Mouse (Mus musculus): ENCODE measurements around the gene Gm13695.
A peak's percentile ranks its signal among the peaks of the same experiment; 100 is the strongest.
"Not testable (repeated sequence)": the region's sequence is repeated elsewhere in the genome, so short reads cannot be mapped to it uniquely, and the experiment has no call there.

Gm13695 gene

DNA sequence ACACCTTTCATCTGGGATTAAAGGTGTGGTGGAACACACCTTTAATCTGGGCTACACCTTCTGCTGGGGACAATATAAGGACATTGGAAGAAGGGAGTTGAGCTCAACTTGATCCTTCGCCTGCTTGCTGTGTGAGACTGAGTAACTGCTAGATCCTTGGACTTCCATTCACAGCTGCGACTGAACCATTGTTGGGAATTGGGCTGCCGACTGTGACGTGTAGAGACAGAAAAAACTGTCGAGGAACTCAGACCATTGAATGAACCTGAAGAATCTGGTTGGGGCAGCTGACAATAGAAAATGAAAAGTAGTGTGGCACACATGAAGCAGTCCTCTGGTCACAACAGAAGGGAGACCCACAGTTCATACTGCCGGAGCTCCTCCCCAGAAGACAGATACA lies at the start of gene Gm13695:
Gm13695 (plus strand) TSS at position 301 of the 400 bp plus-strand sequence.
- DNase-seq (ENCODE audit: low spot score in 2 of 2), result not testable (repeated sequence)

DNA sequence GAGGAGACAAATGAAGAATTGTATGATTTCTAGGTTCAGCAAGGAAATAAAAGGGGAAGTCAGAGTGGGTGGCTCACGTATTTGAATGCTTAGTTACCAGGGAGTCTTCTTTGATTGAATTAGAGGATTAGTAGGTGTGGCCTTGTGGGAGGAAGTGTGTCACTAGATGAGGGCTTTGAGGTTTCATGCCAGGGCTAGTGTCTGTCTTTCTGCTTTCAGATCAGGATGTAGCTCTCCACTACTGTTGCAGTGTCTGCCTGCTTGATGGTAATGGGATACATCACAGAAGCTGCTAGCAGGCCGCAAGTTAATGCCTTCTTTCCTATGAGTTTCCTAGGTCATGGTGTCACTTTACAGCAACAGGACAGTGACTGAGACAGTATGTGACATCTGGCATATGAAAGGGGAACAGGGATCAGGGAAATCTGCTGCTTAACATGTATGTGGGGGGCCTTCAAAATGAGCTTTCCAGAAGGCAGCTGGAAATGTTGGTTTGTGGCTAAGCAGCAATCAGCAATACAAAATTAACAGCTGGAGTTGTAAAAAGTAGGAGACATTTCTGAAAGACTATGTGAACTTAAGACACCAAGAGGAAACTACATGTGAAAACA lies 37.5 kb upstream of the Gm13695 start:
- DNase-seq (ENCODE audit: low spot score in 2 of 2), result no peak

DNA sequence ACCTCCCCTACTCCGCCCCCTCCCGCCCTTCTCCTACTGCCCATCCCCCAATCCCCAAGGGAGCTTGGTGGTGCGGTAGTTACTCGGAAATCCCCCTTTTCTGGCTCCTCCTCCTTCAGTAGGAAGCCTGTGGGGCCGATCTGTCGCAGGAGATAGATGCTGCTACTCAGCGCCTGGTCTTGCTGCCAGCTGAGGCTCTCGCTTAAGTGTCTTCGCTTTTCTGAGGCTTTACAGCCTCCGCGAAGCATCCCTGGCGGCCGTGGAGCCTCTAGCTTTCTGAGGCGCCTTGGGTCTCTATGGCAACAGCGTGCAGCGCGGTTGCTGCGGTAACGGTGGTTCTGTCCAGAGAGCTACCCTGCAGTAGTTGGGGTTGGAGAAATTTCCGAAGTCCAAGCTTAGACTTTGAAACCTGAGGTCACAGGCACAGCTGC lies 26.2 kb upstream of the Gm13695 start, which contains the start of gene Zswim2:
Zswim2 (minus strand) TSS at position 298 of the 431 bp plus-strand sequence.
- peak; percentile 90 to 96 for DNase-seq (ENCODE audit: low spot score in 2 of 2)

DNA sequence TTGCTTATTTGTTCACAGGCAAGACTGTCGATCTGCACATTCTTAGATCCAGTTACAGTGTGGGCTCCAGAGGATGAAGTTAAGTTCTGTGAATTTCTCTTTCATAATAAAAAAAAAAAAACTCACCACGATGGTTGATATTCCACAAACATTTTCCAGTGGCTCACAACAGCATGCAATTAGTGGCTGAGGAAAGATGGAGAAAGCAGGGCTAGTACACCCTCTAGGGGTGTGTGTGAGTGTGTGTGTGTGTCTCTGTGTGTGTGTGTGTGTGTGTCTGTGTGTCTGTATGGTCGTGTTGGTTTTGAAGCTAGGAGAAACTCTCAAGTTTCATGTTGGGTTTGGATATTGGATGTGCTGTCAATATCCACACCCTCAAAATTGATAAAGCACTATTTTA lies 25.7 kb upstream of the Gm13695 start:
- DNase-seq (ENCODE audit: low spot score in 2 of 2), result no peak

DNA sequence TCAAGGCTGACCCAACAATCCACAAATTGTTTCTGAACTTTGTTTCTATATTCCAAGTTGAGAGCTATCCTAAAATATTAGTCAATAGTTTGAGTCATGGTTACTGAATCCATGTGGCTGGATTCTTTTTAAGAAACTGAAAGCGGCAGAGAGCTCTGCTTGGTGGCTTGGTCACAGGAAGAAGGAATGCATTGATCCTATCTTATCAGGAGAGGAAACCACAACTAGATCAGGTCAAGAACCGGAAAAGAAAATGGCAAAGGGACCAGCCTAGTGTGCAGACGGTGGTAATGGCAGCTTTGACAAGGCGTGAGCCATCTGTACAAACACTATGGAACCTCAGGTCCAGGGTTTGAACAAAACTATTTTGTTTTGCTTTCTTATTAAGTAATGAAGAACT lies 25.3 kb upstream of the Gm13695 start:
- DNase-seq (ENCODE audit: low spot score in 2 of 2), result no peak

DNA sequence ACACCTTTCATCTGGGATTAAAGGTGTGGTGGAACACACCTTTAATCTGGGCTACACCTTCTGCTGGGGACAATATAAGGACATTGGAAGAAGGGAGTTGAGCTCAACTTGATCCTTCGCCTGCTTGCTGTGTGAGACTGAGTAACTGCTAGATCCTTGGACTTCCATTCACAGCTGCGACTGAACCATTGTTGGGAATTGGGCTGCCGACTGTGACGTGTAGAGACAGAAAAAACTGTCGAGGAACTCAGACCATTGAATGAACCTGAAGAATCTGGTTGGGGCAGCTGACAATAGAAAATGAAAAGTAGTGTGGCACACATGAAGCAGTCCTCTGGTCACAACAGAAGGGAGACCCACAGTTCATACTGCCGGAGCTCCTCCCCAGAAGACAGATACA lies 11.7 kb upstream of the Gm13695 start, which contains the start of gene Gm13698:
Gm13698 (plus strand) TSS at position 301 of the 400 bp plus-strand sequence.
- not testable (repeated sequence) for DNase-seq (ENCODE audit: low spot score in 2 of 2)

DNA sequence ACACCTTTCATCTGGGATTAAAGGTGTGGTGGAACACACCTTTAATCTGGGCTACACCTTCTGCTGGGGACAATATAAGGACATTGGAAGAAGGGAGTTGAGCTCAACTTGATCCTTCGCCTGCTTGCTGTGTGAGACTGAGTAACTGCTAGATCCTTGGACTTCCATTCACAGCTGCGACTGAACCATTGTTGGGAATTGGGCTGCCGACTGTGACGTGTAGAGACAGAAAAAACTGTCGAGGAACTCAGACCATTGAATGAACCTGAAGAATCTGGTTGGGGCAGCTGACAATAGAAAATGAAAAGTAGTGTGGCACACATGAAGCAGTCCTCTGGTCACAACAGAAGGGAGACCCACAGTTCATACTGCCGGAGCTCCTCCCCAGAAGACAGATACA lies 5.9 kb upstream of the Gm13695 start, which contains the start of gene Gm13693:
Gm13693 (plus strand) TSS at position 301 of the 400 bp plus-strand sequence.
- not testable (repeated sequence) for DNase-seq (ENCODE audit: low spot score in 2 of 2)

DNA sequence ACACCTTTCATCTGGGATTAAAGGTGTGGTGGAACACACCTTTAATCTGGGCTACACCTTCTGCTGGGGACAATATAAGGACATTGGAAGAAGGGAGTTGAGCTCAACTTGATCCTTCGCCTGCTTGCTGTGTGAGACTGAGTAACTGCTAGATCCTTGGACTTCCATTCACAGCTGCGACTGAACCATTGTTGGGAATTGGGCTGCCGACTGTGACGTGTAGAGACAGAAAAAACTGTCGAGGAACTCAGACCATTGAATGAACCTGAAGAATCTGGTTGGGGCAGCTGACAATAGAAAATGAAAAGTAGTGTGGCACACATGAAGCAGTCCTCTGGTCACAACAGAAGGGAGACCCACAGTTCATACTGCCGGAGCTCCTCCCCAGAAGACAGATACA lies 5.7 kb downstream of the Gm13695 start, which contains the start of gene Gm13696:
Gm13696 (plus strand) TSS at position 301 of the 400 bp plus-strand sequence.
- not testable (repeated sequence) for DNase-seq (ENCODE audit: low spot score in 2 of 2)

DNA sequence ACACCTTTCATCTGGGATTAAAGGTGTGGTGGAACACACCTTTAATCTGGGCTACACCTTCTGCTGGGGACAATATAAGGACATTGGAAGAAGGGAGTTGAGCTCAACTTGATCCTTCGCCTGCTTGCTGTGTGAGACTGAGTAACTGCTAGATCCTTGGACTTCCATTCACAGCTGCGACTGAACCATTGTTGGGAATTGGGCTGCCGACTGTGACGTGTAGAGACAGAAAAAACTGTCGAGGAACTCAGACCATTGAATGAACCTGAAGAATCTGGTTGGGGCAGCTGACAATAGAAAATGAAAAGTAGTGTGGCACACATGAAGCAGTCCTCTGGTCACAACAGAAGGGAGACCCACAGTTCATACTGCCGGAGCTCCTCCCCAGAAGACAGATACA lies 11.5 kb downstream of the Gm13695 start, which contains the start of gene Gm13694:
Gm13694 (plus strand) TSS at position 301 of the 400 bp plus-strand sequence.
- not testable (repeated sequence) for DNase-seq (ENCODE audit: low spot score in 2 of 2)

DNA sequence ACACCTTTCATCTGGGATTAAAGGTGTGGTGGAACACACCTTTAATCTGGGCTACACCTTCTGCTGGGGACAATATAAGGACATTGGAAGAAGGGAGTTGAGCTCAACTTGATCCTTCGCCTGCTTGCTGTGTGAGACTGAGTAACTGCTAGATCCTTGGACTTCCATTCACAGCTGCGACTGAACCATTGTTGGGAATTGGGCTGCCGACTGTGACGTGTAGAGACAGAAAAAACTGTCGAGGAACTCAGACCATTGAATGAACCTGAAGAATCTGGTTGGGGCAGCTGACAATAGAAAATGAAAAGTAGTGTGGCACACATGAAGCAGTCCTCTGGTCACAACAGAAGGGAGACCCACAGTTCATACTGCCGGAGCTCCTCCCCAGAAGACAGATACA lies 17.3 kb downstream of the Gm13695 start, which contains the start of gene Gm13697:
Gm13697 (plus strand) TSS at position 301 of the 400 bp plus-strand sequence.
- DNase-seq (ENCODE audit: low spot score in 2 of 2), result not testable (repeated sequence)

DNA sequence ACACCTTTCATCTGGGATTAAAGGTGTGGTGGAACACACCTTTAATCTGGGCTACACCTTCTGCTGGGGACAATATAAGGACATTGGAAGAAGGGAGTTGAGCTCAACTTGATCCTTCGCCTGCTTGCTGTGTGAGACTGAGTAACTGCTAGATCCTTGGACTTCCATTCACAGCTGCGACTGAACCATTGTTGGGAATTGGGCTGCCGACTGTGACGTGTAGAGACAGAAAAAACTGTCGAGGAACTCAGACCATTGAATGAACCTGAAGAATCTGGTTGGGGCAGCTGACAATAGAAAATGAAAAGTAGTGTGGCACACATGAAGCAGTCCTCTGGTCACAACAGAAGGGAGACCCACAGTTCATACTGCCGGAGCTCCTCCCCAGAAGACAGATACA lies 23.1 kb downstream of the Gm13695 start, which contains the start of gene Gm13691:
Gm13691 (plus strand) TSS at position 301 of the 400 bp plus-strand sequence.
- not testable (repeated sequence) for DNase-seq (ENCODE audit: low spot score in 2 of 2)

DNA sequence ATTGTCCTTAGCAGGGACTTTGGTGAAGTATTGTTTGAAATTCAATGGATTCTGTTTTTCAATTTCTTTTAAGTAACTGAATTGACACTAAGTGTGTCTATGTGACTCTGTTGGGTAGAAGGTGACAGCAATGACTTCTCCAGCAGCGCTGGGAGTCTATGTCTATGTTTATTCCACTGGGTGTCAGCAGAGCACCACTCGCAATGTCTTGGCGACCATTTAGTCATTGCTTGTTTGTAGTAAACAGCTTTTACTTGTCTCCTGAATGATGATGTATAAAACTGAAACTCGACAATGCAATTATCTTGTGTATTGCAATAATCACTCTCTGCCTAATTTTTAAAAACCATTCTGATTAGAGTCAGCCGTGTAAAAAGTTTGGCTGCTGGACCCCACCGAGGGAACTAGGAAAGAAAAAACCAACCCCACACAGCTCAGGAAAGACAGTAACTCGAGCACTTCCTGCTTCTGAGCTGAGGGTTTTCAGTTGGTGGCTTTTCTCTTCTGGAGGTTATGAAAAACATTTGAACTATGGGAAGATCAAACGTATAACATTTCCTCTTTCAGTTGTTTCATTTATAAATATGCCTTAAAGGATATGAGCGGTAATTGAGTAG lies 26.6 kb downstream of the Gm13695 start:
- not testable (repeated sequence) for DNase-seq (ENCODE audit: low spot score in 2 of 2)

DNA sequence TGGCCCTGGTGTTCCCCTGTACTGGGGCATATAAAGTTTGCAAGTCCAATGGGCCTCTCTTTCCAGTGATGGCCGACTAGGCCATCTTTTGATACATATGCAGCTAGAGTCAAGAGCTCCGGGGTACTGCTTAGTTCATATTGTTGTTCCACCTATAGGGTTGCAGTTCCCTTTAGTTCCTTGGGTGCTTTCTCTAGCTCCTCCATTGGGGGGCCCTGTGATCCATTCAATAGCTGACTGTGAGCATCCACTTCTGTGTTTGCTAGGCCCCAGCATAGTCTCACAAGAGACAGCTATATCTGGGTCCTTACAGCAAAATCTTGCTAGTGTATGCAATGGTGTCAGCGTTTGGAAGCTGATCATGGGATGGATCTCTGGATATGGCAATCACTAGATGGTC lies 27.4 kb downstream of the Gm13695 start:
- DNase-seq (ENCODE audit: low spot score in 2 of 2), result not testable (repeated sequence)

DNA sequence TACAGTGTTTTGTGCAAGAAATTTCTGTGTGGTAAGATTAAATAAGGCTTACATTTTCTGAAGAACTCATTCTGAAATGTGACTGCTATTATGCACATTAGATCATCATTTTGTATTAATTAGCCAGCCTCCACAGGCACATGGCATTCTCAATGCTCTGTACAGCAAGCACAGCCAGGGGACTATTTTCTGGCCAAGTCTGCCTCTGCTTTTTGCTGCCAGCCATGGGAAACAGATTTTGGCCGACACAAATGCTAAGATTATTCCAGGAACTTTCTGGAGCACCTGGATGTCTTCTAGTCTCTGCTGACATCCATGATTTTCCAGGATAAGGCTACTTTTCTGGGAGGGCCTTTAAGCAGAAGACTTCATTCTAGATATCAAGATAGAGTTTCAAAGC lies 41.8 kb downstream of the Gm13695 start:
- DNase-seq (ENCODE audit: low spot score in 2 of 2), result no peak

DNA sequence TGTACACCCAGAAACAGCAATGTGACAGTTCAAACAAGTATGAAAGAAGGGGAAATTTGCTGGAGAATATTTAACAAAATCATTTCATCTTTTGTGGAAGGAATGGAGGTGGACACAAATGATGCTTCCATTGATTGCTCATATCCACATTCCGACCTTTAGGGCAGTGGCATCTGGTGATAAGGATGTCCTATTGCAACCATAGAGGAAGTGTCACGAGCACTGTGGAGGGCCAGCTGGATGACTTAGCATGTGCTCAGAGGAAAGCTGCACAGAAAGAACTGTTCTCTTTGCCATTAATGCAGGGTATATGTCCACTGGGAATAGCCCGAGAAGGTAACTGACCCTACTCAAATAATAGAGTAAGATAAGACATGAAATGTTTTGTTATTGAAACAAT lies 42.7 kb downstream of the Gm13695 start:
- no peak for DNase-seq (ENCODE audit: low spot score in 2 of 2)

DNA sequence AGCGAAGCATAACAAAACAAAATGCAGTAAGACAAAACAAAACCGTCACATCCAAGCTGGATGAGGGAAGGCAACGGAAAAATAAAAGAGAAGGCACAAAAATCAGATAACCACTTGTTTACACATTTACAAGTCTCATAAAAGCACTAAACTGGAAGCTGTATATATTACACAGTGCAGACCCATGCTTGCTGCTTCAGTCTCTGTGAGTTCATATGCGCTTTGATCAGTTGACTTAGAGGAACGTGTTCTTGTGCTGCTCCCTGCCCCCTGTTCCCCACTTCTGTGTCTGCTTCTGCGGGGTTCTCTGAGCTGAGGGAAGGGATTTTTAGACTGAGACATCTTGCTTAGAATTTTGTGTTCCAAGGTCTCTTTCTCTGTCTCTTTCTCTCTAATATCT lies 47.5 kb downstream of the Gm13695 start:
- no peak for DNase-seq (ENCODE audit: low spot score in 2 of 2)

DNA sequence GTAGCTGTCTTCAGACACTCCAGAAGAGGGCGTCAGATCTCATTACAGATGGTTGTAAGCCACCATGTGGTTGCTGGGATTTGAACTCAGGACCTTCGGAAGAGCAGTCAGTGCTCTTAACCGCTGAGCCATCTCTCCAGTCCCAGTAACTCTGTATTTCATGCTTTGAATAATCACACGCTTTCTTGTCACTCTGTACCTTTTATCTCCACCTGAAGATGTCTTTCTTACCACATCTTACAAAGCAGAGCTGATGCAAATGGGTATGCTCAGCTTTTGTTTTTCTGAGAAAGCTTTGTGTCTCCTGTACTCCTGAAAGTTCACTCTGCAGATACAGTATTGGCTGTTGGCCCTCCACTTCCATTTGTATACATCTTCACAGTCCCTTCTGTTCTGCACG lies 49.2 kb downstream of the Gm13695 start:
- DNase-seq (ENCODE audit: low spot score in 2 of 2), result not testable (repeated sequence)

DNA sequence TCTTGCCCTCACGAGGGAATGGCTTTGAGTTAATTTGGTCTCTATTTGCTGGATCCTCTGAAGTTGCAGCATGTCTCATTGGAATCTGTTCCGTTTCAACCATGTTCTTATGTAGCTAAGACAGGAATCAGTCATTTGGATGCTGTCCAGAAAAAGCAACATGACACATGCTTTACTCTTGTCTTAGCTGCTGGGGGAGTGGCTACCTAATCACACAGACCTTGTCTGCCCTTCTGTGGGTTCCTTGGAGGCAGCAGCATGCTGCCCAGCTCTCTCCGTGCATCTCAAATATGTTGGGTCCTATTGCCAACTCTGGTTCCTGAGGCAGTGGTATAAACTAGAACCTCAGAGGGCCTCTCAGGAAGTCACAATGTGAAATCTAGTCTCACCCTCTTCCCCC lies 51.2 kb downstream of the Gm13695 start:
- no peak for DNase-seq (ENCODE audit: low spot score in 2 of 2)
